Mouse (Mus musculus) stomach, embryonic 14.5 days (tissue): ENCODE measurements at regions not wholly inside any gene's neighbourhood (a gene's known extent, or its start where the extent isn't known, plus 50 kb on each side); places are given as distances from the start of the nearest gene placed in this dataset.

Source experiments
- ATAC-seq: fragments of 200-750 bp; cut with Nextera tagmentation; 2 replicates; pipeline ENCODE4 v1.8.0; 2017; ENCODE audit warnings: low read depth, moderate TSS enrichment; ENCODE audit not compliant: insufficient number of reproducible peaks, insufficient read depth, low FRiP score
- H3K27ac ChIP-seq: fragments of 300-500 bp; sonication (generic); 2 replicates; pipeline ENCODE4 v1.5.1; 2014; ENCODE audit warnings: mild to moderate bottlenecking, low read length, moderate library complexity, mixed read lengths
- H3K27me3 ChIP-seq: fragments of 300-500 bp; sonication (generic); 2 replicates; pipeline ENCODE4 v1.6.1; 2014; ENCODE audit warnings: low read length, control low read depth, mixed read lengths; ENCODE audit not compliant: control insufficient read depth, insufficient read depth
- H3K36me3 ChIP-seq: fragments of 300-500 bp; sonication (generic); 2 replicates; pipeline ENCODE4 v1.6.1; 2014; ENCODE audit warnings: mild to moderate bottlenecking, control low read depth, low read length, moderate library complexity, mixed read lengths; ENCODE audit not compliant: control insufficient read depth, insufficient read depth
- H3K4me1 ChIP-seq: fragments of 300-500 bp; sonication (generic); 2 replicates; pipeline ENCODE4 v1.6.1; 2014; ENCODE audit warnings: low read length, control low read depth, mixed read lengths; ENCODE audit not compliant: control insufficient read depth, insufficient read depth
- H3K4me2 ChIP-seq: fragments of 300-500 bp; sonication (generic); replicated peaks from 2 replicates; pipeline ENCODE4 v1.6.1; 2014; ENCODE audit warnings: low read depth, low read length, control low read depth
- H3K4me3 ChIP-seq: fragments of 300-500 bp; sonication (generic); 2 replicates; pipeline ENCODE4 v1.5.1; 2014; ENCODE audit warnings: low read depth, low read length, control low read depth
- H3K9ac ChIP-seq: fragments of 300-500 bp; sonication (generic); replicated peaks from 2 replicates; pipeline ENCODE4 v1.6.1; 2014; ENCODE audit warnings: low read depth, mild to moderate bottlenecking, control low read depth, low read length, moderate library complexity, mixed read lengths
- H3K9me3 ChIP-seq: fragments of 300-500 bp; sonication (generic); 2 replicates; pipeline ENCODE4 v1.6.1; 2016; ENCODE audit warnings: low read depth, low read length, control low read depth; ENCODE audit not compliant: control insufficient read depth
- WGBS: fragments of 180-500 bp; shearing (Covaris S2); extraction: QIAGEN DNeasy Blood & Tissue Kit; methylation state at CpG from one replicate; pipeline ENCODE4 v1.1.7; 2014; 5-methylcytosine and 5-hydroxymethylcytosine counted together

GRCm38 (mm10) chr4:93451357-93451756, 116.0 kb upstream of the Tusc1 start:
- no peak overlapping the region for H3K27ac ChIP-seq
- H3K27me3 ChIP-seq = no peaks in the 10 kb centered on the region
- H3K4me2 ChIP-seq = no peak overlapping the region
- H3K4me3 ChIP-seq = no peak overlapping the region
- no peak overlapping the region for H3K9ac ChIP-seq
- no peak for ATAC-seq
- 49% methylated on average over 3 of the region's 3 CpGs for WGBS
- H3K36me3 ChIP-seq = no peaks in the 10 kb centered on the region
- no peaks in the 10 kb centered on the region for H3K9me3 ChIP-seq
- no peaks in the 10 kb centered on the region for H3K4me1 ChIP-seq

DNA sequence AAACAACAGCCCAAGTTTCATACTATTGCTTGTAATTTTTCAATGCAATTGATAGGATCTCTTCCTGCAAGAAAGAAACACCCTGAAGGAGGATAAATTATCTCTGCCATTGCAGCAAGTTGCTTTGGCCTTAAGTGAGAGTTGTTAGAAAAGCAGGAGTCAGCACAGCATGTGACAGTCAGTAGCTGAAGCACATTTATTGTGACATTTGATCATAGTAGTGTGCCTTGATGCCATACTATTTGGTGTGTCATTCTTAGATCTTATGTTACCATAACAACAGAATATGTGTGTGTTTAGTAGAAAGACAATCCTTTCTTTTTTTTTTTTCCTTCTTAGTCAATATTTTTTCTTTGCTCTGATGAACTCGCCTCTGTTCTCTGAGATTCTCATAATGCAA, 115.5 kb upstream of the Tusc1 start:
- H3K36me3 ChIP-seq = no peaks in the 10 kb centered on the region
- no peak overlapping the region for H3K27ac ChIP-seq
- H3K9ac ChIP-seq = no peak overlapping the region
- H3K4me1 ChIP-seq = no peaks in the 10 kb centered on the region
- no peaks in the 10 kb centered on the region for H3K9me3 ChIP-seq
- no peak overlapping the region for H3K4me2 ChIP-seq
- H3K4me3 ChIP-seq = no peak overlapping the region
- no peaks in the 10 kb centered on the region for H3K27me3 ChIP-seq
- 79% methylated on average over 1 of the region's 1 CpGs for WGBS
- ATAC-seq = no peak

DNA sequence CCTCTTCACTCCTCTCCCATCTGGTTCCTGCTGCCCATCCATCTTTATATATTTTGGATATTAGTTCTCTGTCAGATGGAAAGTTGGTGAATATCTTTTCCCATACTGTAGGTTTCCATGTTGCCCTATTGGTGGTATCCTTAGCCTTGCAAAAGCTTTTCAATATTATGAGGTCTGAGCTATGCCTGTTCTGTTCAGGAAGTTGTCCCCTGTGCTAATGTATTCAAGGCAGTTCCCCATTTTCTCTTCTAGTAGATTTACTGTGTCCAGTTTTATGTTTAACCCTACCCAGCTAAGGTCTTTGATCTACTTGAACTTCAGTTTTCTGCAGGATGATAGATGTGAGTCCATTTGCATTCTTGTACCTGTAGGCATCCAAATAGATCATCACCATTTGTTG, 109.4 kb upstream of the Tusc1 start:
- H3K27ac ChIP-seq = no peak overlapping the region
- H3K9ac ChIP-seq = no peak overlapping the region
- no peaks in the 10 kb centered on the region for H3K9me3 ChIP-seq
- H3K4me1 ChIP-seq = no peaks in the 10 kb centered on the region
- no peak for ATAC-seq
- H3K4me2 ChIP-seq = no peak overlapping the region
- no peaks in the 10 kb centered on the region for H3K27me3 ChIP-seq
- H3K4me3 ChIP-seq = no peak overlapping the region
- no peaks in the 10 kb centered on the region for H3K36me3 ChIP-seq

DNA sequence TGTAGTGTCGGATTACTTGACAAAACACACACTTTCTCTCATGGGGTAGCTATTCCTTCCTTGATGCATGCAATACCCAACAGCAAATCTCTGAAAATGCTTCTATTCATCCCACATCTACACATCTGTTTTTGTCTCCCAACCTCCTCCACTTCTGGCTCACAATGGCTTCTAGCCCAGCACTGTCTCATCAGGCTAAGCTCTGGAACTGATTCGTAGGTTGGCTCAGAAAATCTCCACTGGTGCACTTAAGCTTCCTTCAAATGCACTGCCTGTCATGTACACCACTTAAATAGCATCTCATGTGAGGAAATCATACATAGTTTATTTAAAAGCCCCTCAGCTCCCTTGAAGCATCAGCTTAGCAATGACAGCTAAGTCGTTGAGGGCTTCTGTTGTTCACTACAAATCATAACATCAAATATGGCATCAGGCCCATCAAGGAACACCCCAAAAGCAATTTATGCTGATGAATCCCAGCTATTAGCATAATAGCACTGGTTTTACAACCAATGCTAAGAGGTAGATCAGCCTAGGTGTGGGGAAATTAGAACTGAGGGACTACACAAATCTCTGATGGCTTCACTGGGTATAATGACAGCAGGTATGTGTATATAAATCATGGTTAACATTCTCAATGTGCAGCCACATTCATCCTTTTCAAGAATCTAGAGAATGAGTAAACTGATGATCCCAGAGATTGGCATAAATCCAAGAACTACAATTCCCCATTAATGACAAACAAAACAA, 103.5 kb upstream of the Tusc1 start:
- WGBS = 58% methylated on average over 3 of the region's 3 CpGs

GRCm38 (mm10) chr4:93437386-93438130, 102.2 kb upstream of the Tusc1 start:
- no peak for ATAC-seq
- H3K4me2 ChIP-seq = no peak overlapping the region
- no peak overlapping the region for H3K27ac ChIP-seq
- 39% methylated on average over 3 of the region's 3 CpGs for WGBS
- no peak overlapping the region for H3K4me3 ChIP-seq
- H3K9ac ChIP-seq = no peak overlapping the region
- no peaks in the 10 kb centered on the region for H3K9me3 ChIP-seq
- H3K27me3 ChIP-seq = no peaks in the 10 kb centered on the region
- H3K4me1 ChIP-seq = 0 out of 2 replicates have a peak, but pooled peaks cover 2% of the 10 kb centered on the region
- no peaks in the 10 kb centered on the region for H3K36me3 ChIP-seq

More for the DNA sequence above, 103.5 kb upstream of the Tusc1 start:
- Histone ChIP-seq H3K9ac (no peak overlapping the region), H3K36me3 (no peaks in the 10 kb centered on the region), H3K4me3 (no peak overlapping the region), H3K9me3 (no peaks in the 10 kb centered on the region), H3K27me3 (no peaks in the 10 kb centered on the region), H3K4me2 (no peak overlapping the region), H3K27ac (no peak overlapping the region), H3K4me1 (0 out of 2 replicates have a peak, but pooled peaks cover 2% of the 10 kb centered on the region)
- ATAC-seq = no peak

- Histone ChIP-seq H3K9me3 (no peaks in the 10 kb centered on the region), H3K4me3 (no peak overlapping the region), H3K36me3 (no peaks in the 10 kb centered on the region), H3K4me2 (no peak overlapping the region), H3K4me1 (no peaks in the 10 kb centered on the region), H3K27me3 (no peaks in the 10 kb centered on the region), H3K9ac (no peak overlapping the region), H3K27ac (no peak overlapping the region)
- ATAC-seq = no peak
Observed at GRCm38 (mm10) chr4:93412695-93413094, 77.4 kb upstream of the Tusc1 start.

DNA sequence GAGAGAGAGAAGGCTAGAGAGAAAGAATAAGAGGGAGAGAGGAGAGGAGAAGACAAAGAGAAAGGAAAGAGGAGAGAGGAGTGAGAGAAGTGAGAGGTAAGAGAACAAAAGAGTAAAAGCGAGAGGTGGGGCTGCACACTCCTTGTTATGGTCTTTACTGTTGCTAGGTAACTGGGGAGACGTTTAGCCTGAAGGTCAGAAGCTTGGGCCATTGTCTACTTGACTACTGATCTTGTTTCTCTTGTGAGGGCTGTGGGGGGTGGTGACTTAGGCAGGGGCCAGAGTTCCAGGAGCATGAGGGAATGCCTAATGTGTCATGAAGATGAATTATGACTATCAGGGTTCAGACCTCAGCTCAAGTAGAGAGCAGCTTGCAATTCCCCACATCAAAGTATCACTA, 71.6 kb upstream of the Tusc1 start:
- no peak overlapping the region for H3K27ac ChIP-seq
- no peak overlapping the region for H3K9ac ChIP-seq
- no peaks in the 10 kb centered on the region for H3K27me3 ChIP-seq
- H3K4me3 ChIP-seq = no peak overlapping the region
- no peaks in the 10 kb centered on the region for H3K36me3 ChIP-seq
- H3K4me1 ChIP-seq = no peaks in the 10 kb centered on the region
- no peaks in the 10 kb centered on the region for H3K9me3 ChIP-seq
- no peak for ATAC-seq
- H3K4me2 ChIP-seq = no peak overlapping the region
- 33% methylated on average over 2 of the region's 2 CpGs for WGBS

GRCm38 (mm10) chr4:93400579-93400978, 65.3 kb upstream of the Tusc1 start:
- H3K4me1 ChIP-seq = no peaks in the 10 kb centered on the region
- H3K9me3 ChIP-seq = no peaks in the 10 kb centered on the region
- H3K27me3 ChIP-seq = no peaks in the 10 kb centered on the region
- no peaks in the 10 kb centered on the region for H3K36me3 ChIP-seq
- H3K4me3 ChIP-seq = no peak overlapping the region
- H3K9ac ChIP-seq = no peak overlapping the region
- no peak for ATAC-seq
- no peak overlapping the region for H3K4me2 ChIP-seq
- no peak overlapping the region for H3K27ac ChIP-seq
